Mouse (Mus musculus): ENCODE results near the gene Dazap2.
"Not testable (repeated sequence)": the region's sequence is repeated elsewhere in the genome, so short reads cannot be mapped to it uniquely, and the experiment has no call there.

The Dazap2 gene

GRCm38 (mm10) chr15:100599276-100600046, 15.7 kb upstream of the Dazap2 start, which contains the start of gene Pou6f1:
TSS of gene Pou6f1 (minus strand) at chr15:100599984.
- TF ChIP-seq NANOG (IDR thresholded peaks at IDR 0.05; ENCODE audit: borderline replicate concordance, low read length) (no peak), POU5F1 (IDR thresholded peaks at IDR 0.05; ENCODE audit: borderline replicate concordance, low read length) (no peak), CTCF (conservative IDR thresholded peaks at IDR 0.05; ENCODE audit: low read length) (no peak)
- peaks cover 50% of the 10 kb centered on the region for H3K27me3 ChIP-seq (ENCODE audit: insufficient read depth, low read length)
- no peaks in the 10 kb centered on the region for H3K9me3 ChIP-seq (ENCODE audit: low read length)
- H3K36me3 ChIP-seq (ENCODE audit: insufficient read depth, low read length) = no peaks in the 10 kb centered on the region
- peak within 1 kb of the TSS; percentile 76 for H3K4me3 ChIP-seq (replicated peaks; ENCODE audit: low read length)
- peaks cover 20% of the 10 kb centered on the region for H3K4me1 ChIP-seq (replicated peaks; ENCODE audit: low read depth, low read length)

DNA sequence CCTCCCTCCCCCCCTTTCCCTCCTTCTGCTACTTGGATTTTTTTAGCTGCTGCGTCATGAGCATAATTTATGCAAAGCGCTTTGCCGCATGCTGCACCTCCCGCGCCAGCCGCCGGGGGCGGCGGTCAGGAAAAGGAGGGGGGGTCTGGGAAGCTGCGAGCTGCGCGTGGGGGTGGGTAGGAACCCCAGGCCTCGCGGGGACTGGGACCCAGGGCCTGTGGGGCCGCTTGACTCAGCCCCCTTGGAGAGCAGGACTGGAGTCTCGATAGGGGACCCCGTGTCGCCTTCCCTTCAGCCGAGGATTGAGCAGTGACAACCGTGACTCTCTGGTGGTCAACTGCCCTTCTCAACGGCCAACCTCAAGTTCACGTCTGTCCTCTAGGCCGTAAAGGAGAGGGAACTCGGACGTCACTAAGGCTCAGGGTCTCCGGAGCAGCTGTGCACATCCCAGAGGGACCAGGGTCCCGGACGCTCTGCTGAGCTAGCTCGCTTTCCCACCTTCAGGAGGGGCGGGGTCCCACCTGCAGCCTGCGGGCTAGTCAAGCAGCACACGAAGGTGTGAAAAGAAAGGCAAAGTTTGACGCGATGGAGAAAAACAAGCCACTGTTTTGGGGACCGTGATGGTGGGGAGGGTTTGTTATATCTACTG, 15.0 kb upstream of the Dazap2 start:
- no peaks in the 10 kb centered on the region for H3K9me3 ChIP-seq (ENCODE audit: low read length)
- peaks cover 47% of the 10 kb centered on the region for H3K27me3 ChIP-seq (ENCODE audit: insufficient read depth, low read length)
- peaks cover 27% of the 10 kb centered on the region for H3K4me1 ChIP-seq (replicated peaks; ENCODE audit: low read depth, low read length)
- peak overlapping the region; percentile 76 for H3K4me3 ChIP-seq (replicated peaks; ENCODE audit: low read length)
- TF ChIP-seq CTCF (conservative IDR thresholded peaks at IDR 0.05; ENCODE audit: low read length) (no peak), POU5F1 (IDR thresholded peaks at IDR 0.05; ENCODE audit: borderline replicate concordance, low read length) (no peak), NANOG (IDR thresholded peaks at IDR 0.05; ENCODE audit: borderline replicate concordance, low read length) (no peak)
- H3K36me3 ChIP-seq (ENCODE audit: insufficient read depth, low read length) = no peaks in the 10 kb centered on the region

DNA sequence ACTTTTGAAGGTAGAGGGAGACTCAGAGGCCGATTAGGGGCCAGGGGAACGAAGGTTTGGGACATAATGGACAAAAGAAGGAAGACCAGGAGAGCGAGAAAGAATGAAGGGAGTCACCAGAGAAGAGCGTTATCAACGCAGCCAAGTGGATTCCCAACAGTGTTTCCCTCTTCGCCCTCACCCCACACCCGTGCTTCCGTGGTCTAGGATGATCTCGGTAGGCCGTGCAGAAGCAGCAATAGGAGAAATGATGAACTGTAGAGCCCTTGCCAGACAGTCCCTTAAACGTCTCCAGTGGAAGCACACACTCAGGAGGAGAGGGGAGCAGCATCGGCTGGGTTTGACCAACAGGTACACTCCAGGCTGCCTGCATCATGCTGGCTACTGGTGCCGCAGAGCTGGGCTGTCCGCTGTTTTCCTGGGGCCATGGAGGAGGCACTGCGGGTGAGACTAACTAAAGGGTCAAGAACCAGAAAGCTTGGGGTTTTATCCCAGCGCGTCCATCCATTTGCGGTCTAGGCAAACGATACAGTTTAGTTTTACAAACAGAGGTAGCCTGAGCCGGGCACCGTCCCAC, 14.4 kb upstream of the Dazap2 start:
- H3K27me3 ChIP-seq (ENCODE audit: insufficient read depth, low read length) = peaks cover 49% of the 10 kb centered on the region
- H3K9me3 ChIP-seq (ENCODE audit: low read length) = no peaks in the 10 kb centered on the region
- peaks cover 29% of the 10 kb centered on the region for H3K4me1 ChIP-seq (replicated peaks; ENCODE audit: low read depth, low read length)
- H3K36me3 ChIP-seq (ENCODE audit: insufficient read depth, low read length) = no peaks in the 10 kb centered on the region
- 0 out of 2 replicates have a peak overlapping the region, but pooled peaks have one; percentile 76 for H3K4me3 ChIP-seq (replicated peaks; ENCODE audit: low read length)
- TF ChIP-seq POU5F1 (IDR thresholded peaks at IDR 0.05; ENCODE audit: borderline replicate concordance, low read length) = no peak
- TF ChIP-seq NANOG (IDR thresholded peaks at IDR 0.05; ENCODE audit: borderline replicate concordance, low read length) = no peak
- TF ChIP-seq CTCF (conservative IDR thresholded peaks at IDR 0.05; ENCODE audit: low read length) = no peak

- H3K9me3 ChIP-seq (ENCODE audit: low read length) = no peaks in the 10 kb centered on the region
- TF ChIP-seq NANOG (IDR thresholded peaks at IDR 0.05; ENCODE audit: borderline replicate concordance, low read length) = no peak
- TF ChIP-seq POU5F1 (IDR thresholded peaks at IDR 0.05; ENCODE audit: borderline replicate concordance, low read length) = no peak
- TF ChIP-seq CTCF (conservative IDR thresholded peaks at IDR 0.05; ENCODE audit: low read length) = no peak
- H3K4me3 ChIP-seq (replicated peaks; ENCODE audit: low read length) = no peak overlapping the region
- peaks cover 46% of the 10 kb centered on the region for H3K27me3 ChIP-seq (ENCODE audit: insufficient read depth, low read length)
- no peaks in the 10 kb centered on the region for H3K36me3 ChIP-seq (ENCODE audit: insufficient read depth, low read length)
- peaks cover 29% of the 10 kb centered on the region for H3K4me1 ChIP-seq (replicated peaks; ENCODE audit: low read depth, low read length)
Observed at GRCm38 (mm10) chr15:100601669-100602068, 13.5 kb upstream of the Dazap2 start.

DNA sequence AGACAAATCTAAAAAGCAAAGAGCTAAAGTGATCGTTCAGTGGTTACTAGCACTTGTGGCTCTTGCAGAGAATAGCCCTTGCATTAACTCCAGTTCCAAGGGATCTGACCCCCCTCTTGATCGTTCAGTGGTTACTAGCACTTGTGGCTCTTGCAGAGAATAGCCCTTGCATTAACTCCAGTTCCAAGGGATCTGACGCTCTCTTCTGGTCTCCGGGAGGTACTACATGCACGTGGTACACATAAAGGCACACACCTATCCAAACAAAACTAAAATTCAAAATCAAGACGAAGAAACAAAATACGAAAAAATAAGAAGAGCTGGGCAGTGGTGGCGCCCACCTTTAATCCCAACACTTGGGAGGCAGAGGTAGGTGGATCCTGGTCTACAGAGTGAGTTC, 8.5 kb upstream of the Dazap2 start:
- Histone ChIP-seq H3K27me3 (ENCODE audit: insufficient read depth, low read length) (peaks cover 12% of the 10 kb centered on the region), H3K4me1 (replicated peaks; ENCODE audit: low read depth, low read length) (peaks cover 33% of the 10 kb centered on the region)
- not testable (repeated sequence) for H3K9me3 ChIP-seq (ENCODE audit: low read length); H3K4me3 ChIP-seq (replicated peaks; ENCODE audit: low read length); H3K36me3 ChIP-seq (ENCODE audit: insufficient read depth, low read length)
- TF ChIP-seq CTCF (conservative IDR thresholded peaks at IDR 0.05; ENCODE audit: low read length) = peak; percentile 37

GRCm38 (mm10) chr15:100611951-100612350, 3.2 kb upstream of the Dazap2 start:
- Histone ChIP-seq H3K4me1 (replicated peaks; ENCODE audit: low read depth, low read length) (peaks cover 42% of the 10 kb centered on the region), H3K4me3 (replicated peaks; ENCODE audit: low read length) (no peak overlapping the region), H3K36me3 (ENCODE audit: insufficient read depth, low read length) (peaks cover 5% of the 10 kb centered on the region), H3K27me3 (ENCODE audit: insufficient read depth, low read length) (no peaks in the 10 kb centered on the region), H3K9me3 (ENCODE audit: low read length) (no peaks in the 10 kb centered on the region)
- no peak for TF ChIP-seq POU5F1 (IDR thresholded peaks at IDR 0.05; ENCODE audit: borderline replicate concordance, low read length)
- no peak for TF ChIP-seq NANOG (IDR thresholded peaks at IDR 0.05; ENCODE audit: borderline replicate concordance, low read length)
- no peak for TF ChIP-seq CTCF (conservative IDR thresholded peaks at IDR 0.05; ENCODE audit: low read length)

DNA sequence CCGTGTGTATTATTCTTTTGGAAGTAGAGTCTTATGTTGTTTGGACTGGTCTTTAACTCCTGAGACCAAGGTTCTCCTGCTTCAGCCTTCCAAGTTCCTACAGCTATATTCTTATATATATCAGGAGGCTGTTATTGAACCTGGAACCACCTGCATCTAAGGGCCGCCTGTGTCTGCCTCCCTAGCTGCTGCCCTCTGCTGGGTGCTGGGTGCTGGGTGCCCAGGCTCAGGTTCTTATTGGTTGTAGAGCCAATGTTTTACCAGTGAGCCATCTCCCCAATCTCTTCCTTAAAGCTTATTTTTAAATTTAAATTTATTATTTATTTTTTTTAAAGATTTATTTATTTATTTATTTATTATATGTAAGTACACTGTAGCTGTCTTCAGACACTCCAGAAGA, 2.7 kb upstream of the Dazap2 start:
- Histone ChIP-seq H3K27me3 (ENCODE audit: insufficient read depth, low read length) (no peaks in the 10 kb centered on the region), H3K9me3 (ENCODE audit: low read length) (no peaks in the 10 kb centered on the region), H3K4me1 (replicated peaks; ENCODE audit: low read depth, low read length) (peaks cover 46% of the 10 kb centered on the region), H3K4me3 (replicated peaks; ENCODE audit: low read length) (no peak overlapping the region), H3K36me3 (ENCODE audit: insufficient read depth, low read length) (peaks cover 10% of the 10 kb centered on the region)
- TF ChIP-seq CTCF (conservative IDR thresholded peaks at IDR 0.05; ENCODE audit: low read length) (peak; percentile 51), POU5F1 (IDR thresholded peaks at IDR 0.05; ENCODE audit: borderline replicate concordance, low read length) (no peak), NANOG (IDR thresholded peaks at IDR 0.05; ENCODE audit: borderline replicate concordance, low read length) (no peak)

DNA sequence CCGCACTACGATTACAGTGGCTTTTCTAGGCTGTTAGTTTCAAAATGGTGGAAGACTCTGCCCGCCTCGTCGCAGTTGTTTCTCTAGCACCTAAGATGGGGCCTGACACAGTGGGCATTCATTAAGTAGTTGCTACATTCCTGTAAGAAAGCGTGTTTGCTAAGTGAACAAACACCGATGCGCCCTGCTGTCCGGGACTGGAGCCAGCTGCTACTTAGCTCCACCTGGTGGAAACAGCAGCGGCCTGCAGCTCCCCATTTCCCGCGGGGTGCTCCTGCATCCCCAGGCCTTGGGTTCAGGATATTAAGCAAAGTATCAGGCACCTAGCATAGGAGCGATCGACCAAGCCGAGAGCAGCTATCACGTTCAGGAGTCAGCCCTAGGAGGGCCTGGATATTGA, 1.6 kb upstream of the Dazap2 start:
- Histone ChIP-seq H3K4me3 (replicated peaks; ENCODE audit: low read length) (peak overlapping the region; percentile 53), H3K36me3 (ENCODE audit: insufficient read depth, low read length) (peaks cover 21% of the 10 kb centered on the region), H3K9me3 (ENCODE audit: low read length) (no peaks in the 10 kb centered on the region), H3K27me3 (ENCODE audit: insufficient read depth, low read length) (no peaks in the 10 kb centered on the region), H3K4me1 (replicated peaks; ENCODE audit: low read depth, low read length) (peaks cover 56% of the 10 kb centered on the region)
- TF ChIP-seq CTCF (conservative IDR thresholded peaks at IDR 0.05; ENCODE audit: low read length) = peak; percentile 45
- no peak for TF ChIP-seq NANOG (IDR thresholded peaks at IDR 0.05; ENCODE audit: borderline replicate concordance, low read length)
